Mouse (Mus musculus) liver, embryonic 14 days (tissue): Measurements from ENCODE around the gene Actb. TPM values are rescaled to one million over a fixed set of nuclear protein-coding genes. Genes with fewer than 3 reads are reported as not detected.

Experiments used
- polyA plus RNA-seq: library from polyadenylated mRNA; depleted of rRNA; stranded (reverse); fragments of >200 nt; gene quantifications from 2 replicates; pipeline ENCODE4 v1.2.3, GENCODE M21; 2012; rRNA removed

Gene Actb
- polyA plus RNA-seq: 834 and 1,013 TPM in 2 replicates

GRCm38 (mm10) chr5:142906532-142907047 lies at the start of gene Actb:
Gene Actb, minus strand, starts transcription at chr5:142906754.

GRCm38 (mm10) chr5:142894918-142895613 lies 11.5 kb downstream of the Actb start, which contains the start of gene Fbxl18:
Gene Fbxl18, minus strand, starts transcription at chr5:142895421.

Other genes starting within 250 kb of the Actb start
- 0.06 and 0.11 TPM in 2 replicates for gene Slc29a4, start 214.2 kb downstream of the Actb start, polyA plus RNA-seq
- gene Tnrc18, start 89.1 kb downstream of the Actb start, polyA plus RNA-seq: 1.8 and 2.2 TPM in 2 replicates
- 1.8 and 2.0 TPM in 2 replicates for gene Fbxl18, start 11.3 kb downstream of the Actb start, polyA plus RNA-seq
- gene Fscn1, start 53.6 kb upstream of the Actb start, polyA plus RNA-seq: 21.2 and 22.8 TPM in 2 replicates
- gene Rnf216, start 206.2 kb upstream of the Actb start, polyA plus RNA-seq: 9.2 and 9.6 TPM in 2 replicates
- gene Olfr718-ps1, start 240.8 kb upstream of the Actb start, polyA plus RNA-seq: not detected in 2 replicates